Mouse (Mus musculus) induced T-regulatory cell, adult 2 months (primary cell): Measurements from ENCODE around the gene Gpr37.

ENCODE experiments used
- DNase-seq: peaks from one replicate; pipeline ENCODE4 v3.0.0-alpha.2; 2012; ENCODE audit warnings: low read depth

The Gpr37 gene

DNA sequence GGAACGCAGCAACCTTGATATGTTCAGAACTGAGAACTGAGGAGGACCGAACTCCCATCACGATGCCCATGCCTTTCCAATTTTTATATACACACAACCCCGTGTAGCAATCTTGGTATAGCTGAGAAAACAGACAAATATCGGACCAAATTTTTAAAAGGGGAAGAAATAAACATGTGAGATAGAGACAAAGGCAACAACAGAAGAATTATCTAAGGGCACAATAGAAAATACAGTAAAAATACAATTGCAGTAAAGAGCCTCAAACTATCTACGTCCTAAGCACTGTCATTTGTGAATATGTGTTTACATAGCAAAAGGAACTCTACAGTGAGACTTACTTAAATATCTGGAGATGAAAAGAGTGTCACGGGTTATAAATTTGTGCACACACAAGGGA lies at the start of gene Gpr37:
Gpr37 (minus strand) TSS at position 101 of the 400 bp plus-strand sequence.
- no peak for DNase-seq

DNA sequence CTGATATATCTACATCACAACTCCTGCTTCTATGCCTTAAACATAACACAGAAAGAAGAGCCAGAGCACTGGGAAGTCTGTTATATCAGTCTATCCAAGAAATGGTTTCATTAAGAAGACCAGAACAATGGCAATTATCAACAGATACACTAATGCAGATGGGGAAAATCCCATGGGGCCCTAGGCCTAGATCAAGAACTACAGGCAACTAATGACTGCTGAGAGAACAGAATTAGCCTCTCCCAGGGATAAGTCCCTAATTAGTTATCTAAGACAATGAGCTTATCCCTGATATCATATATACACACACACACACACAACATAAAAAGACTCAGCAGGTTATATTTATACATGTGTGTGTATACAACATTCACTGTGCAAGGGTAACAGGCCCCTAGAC lies 46.0 kb upstream of the Gpr37 start:
- no peak for DNase-seq

DNA sequence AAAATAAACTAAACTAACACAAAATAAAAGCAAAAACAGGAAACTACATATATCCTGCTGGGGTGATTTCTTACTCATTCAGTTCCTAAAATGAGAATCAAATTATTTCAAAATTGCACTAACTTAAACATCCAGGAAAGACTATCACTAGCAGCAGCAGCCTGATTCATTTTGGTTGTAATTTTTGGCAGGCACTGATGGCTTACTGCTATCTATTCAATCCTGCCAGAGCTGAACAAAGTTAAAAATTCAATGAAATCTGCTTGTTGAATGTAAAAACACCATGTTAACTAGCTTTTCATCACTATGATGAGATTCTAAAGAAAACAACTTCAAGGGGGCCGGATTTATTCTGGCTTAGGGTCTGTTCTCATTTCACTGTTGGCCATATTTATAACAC lies 36.0 kb upstream of the Gpr37 start:
- DNase-seq, result no peak

DNA sequence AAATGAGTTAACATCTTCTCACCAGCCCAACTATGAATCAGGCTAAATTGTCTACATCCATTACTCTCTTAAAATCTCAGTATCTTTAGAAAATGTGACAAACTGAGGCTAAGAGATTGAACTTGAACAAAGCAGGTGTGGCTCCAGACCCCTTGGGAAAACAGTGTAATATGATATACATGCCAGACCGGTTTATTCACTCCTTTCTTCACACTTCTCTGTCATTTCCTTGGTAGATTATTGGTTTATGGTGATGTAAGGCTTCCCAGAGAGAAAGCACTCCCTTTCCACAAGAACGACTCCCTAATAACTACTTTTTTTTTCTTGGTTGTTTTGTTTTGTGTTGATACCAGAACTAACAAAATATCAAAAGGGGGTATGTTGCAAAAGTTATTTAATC lies 20.1 kb upstream of the Gpr37 start:
- no peak for DNase-seq

DNA sequence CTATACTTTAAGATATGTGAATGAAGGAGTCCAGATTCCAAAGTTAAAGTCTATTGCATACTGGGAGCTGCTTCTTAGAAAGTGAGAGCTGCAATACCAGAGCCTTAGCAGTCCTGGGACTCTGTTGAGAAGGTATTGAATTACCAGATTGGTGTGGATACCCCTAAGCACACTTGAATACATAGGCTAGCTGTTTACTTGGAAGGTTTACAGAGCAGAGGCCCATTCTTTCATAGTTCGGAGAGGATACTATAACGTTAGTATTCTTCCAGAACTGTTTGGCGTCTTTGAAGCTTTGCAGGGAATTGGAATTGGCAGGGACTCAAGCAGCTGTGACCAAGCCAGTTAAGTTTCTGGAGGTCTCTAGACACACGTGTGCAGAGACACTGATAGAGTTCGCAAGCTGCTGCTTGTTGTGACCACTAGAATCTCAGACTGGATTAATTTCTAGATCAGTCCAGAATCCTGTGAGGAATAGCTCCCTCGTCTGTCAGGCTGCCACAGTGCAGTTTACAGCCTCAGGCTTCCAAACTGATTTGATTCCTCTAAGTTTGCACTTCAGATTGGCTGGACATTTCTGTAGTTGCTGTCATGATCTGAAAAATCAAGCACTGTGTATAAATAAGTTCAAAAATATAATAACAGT lies 18.8 kb upstream of the Gpr37 start:
- DNase-seq, result no peak

DNA sequence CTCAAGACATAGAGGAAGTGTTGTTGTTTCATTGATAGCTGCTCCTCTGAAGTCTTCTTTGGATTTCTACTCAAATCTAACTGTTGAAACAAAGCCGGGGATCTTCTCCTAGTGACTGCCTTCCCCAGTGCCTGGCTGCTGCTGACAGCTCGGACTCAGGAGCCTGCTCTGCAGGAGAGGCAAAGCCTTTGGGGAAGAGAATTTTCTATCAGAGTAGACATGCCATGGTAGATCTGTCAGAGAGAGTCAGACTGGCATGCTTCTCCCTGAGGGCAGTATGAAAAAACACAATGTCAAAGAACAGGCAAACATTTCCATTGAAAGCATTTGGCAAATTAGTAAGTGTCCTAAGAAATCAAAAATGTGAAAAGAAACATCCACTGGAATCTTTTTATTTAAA lies 9.4 kb upstream of the Gpr37 start:
- no peak for DNase-seq

DNA sequence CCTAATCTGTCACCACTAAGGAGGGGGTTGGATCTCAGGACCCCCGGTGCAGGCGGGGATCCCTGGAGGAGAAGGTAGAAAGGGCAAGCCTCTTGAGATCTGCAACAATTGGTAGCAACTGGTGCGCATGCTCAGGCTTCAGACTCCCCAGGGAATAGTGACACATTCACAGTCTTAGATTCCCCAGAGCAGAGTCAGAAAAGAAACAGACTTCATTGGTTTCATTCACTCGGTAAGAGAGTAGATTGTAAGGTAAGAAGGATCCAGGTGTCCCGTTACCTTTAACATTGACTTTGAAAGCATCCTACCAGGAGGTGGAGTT lies 284 bp downstream of the Gpr37 start:
- no peak for DNase-seq

DNA sequence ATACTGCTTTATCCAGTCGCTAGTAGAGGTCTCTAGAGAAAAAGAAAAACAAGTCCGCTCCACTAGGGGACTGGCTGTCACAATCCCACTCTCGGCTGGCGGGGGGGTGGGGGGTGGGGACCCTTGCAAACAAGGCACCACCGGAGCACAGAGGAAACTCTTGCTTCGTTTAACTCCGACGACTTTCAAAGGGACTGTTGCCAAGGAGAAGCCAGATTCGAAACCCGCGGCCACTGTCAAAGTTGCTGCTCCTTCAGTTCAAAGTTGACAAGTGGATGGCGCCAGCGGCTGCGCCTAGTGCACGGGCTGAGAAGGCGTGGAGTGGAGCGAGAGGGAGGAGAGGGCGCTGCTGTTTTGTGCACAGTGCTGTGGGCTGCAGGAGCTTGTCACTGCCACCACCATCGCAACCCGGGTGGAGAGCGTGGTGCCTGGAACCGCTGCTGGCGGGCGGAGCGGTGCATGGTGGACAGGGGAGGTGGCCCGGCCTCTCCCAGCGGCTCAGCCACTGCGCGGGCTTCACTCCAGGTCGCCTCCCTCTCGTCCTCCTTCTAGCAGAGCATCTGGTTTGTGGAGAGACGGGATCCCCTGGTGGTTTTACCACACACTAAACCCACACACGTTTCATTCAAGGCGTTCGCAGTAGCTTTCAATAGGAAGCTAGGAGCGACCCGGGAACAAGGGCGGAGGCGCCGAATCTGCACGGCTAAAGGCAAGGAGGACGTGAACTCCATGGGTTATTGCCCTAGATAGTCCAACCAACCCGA lies 827 bp downstream of the Gpr37 start:
- no peak for DNase-seq

DNA sequence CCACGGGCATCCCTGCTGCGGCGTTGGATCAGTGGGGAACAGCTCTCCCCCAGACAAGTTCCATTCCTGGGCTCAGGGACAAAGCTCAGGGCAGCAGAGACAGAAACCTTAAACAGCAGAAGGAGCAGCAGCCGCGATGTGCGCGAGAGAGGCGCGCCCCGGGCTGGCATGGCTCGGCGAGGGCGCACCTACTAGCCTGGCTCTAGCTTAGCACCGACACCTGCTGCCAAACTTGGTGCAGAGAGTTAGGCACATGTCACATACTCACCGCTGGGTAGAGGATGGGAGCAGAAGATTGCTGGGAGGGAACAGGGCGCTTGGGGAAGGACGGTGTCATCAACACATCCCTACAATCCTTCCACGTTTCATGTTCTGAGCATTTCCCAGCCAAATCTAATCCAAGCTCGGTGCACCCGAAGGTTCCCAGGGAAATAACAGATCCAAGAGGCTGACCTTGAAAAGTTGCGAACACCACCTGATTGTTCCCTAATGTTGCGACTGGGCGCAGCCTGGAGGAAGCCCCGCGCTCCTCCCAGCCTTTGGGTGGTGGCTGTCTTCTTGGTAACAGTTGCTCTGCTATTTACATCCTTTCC lies 1.5 kb downstream of the Gpr37 start:
- no peak for DNase-seq

DNA sequence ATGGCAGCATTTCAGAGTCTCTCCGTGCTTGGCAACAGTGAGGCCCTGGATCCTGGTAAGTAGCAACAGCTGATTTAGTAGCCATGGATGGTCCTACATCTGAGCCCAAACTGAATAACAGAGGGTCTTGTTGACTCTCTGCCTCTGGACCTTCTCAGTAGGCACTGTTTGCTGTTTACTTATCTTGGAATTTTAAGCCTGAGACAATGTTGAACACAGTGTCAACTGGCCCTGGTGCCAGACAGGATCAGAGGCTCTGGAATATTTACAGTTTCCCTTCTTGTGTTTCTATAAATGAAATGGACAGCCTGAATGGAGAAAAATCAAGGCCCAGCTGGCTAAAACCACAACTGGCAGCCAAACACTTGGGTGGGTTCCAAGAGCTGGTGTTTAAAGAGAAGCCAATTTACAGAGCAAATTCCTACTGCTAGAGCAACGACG lies 3.7 kb downstream of the Gpr37 start:
- DNase-seq, result no peak

DNA sequence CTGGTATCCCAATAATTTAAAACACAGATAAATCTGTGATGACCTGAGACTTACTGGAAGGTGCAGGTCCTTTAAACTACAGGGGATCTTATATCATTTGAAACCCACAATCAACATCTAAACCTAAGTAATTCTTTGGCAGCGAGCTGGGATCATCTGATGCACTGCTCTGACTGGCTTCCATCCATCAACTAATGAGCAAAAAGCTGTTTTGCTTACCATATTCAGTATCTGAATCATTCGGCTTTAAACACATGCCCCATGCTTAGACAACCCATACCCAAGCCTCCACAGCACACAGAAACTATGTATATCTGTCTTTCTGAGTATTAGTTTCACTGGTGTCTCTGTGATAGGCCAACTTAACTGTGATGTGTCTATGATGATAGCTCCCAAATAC lies 6.1 kb downstream of the Gpr37 start:
- DNase-seq, result no peak

DNA sequence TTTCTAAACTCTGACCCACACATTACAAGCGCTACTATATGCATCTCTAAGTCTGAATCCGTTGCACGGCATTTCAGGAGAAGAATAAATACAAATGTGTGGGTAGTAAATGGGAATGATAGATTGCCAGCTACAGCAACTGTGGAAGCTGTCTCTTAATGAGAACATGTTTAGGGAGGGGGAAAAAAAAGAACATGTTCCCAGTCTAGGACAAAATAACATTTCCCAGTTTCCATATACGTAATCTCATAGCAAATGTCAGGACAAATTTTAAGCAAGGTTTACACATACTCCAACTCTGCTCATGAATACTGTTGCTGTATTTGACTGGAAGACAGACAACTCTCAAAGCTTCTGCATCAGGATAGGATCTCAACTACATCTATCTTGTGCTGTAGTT lies 15.4 kb downstream of the Gpr37 start:
- no peak for DNase-seq

DNA sequence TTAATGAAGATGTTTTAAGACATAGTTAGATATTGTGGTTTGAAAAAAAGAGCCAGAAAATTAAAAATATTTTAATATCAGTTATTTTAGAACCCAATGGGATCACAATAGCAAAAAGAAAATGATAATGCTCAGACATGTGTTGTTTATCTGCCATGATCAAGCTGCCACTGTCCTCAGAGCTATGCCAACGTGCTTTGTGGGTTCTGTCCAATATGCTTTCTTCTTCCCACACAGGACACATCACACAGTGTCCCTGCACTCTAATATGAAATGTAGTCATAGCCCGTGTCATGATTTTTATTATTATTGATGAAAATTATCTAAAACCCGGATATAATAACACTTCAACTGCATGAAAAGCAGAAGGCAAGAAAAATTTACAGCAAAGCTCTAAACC lies 16.7 kb downstream of the Gpr37 start:
- DNase-seq, result no peak

DNA sequence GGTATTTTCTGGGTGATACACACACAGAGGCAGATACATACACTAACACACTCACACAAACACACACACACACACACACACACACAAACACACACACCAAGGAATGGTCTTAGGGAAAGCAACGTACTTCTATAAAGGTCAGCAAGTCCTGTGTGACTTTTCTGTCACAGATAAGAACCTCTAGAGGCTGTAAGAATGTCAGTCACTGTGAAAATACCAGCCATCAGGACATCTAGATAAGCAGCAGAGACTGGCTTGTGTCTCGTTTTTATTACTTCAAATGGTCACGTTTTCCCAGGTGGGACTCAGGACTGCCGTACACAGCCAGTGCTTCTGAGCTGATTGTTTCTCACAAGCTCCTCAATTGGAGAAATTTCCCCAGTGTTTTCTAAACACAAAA lies 20.4 kb downstream of the Gpr37 start:
- DNase-seq, result no peak

DNA sequence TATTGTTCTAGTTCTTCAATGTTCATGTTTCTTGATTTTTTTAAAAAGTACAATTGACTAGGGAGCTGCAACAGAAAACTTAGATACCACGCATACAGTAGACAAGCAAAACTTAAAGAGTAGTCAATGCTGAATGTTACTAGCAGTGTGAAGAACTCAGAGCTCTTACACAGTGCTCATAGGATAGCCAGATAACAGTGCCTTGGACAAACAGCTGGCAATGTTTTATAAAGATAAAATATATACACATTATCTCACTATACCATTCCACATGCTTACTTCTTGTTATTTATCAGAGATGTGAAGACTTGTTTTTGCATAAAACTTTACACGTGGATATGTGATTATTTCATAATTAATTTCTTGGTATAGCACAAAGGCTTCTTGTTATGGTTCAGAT lies 26.6 kb downstream of the Gpr37 start:
- no peak for DNase-seq

DNA sequence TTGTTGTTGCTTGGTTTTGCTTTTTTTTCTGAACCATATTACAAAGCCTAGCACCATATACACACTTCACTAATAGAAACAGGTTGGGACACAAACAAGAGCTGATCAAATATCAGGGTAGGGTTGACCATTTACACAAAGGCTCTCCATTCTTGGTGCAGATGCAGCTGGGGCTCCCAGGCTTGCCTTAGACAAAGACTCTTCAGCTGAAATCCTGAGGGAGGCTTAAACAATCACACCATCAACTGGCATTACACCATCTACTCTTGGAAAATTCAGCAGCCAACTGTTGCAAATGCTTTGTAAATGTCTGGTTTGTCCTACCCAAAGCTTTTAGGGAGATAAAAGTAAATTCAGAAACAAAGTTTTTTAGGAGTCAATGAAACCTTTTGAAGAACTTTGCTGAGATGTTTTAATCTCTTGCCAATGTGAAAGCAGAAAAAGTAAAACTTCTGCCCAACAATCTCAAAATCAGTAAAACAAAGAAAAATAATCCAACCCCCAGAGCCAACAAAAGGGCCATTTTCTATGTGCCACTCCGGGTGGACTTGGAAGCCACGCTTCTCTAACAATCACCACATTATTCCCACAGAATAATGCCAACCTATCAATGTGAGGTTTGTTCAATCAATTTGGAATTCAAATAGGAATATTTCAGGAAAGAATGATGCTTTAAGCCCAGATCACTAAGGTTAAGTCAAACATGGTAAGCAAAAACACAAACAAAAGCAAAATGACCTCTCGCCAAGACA lies 30.4 kb downstream of the Gpr37 start:
- DNase-seq, result no peak
